Mouse (Mus musculus): ENCODE measurements around the gene Cd160.

Gene Cd160

GRCm38 (mm10) chr3:96828984-96829383 is at the start of gene Cd160, which contains the start of gene Pdzk1:
TSS of gene Cd160 (minus strand) at chr3:96829351.
TSS of gene Pdzk1 (plus strand) at chr3:96829284.
- no peak for DNase-seq (ENCODE audit: low read depth in 2 of 2, low spot score in 2 of 2)

DNA sequence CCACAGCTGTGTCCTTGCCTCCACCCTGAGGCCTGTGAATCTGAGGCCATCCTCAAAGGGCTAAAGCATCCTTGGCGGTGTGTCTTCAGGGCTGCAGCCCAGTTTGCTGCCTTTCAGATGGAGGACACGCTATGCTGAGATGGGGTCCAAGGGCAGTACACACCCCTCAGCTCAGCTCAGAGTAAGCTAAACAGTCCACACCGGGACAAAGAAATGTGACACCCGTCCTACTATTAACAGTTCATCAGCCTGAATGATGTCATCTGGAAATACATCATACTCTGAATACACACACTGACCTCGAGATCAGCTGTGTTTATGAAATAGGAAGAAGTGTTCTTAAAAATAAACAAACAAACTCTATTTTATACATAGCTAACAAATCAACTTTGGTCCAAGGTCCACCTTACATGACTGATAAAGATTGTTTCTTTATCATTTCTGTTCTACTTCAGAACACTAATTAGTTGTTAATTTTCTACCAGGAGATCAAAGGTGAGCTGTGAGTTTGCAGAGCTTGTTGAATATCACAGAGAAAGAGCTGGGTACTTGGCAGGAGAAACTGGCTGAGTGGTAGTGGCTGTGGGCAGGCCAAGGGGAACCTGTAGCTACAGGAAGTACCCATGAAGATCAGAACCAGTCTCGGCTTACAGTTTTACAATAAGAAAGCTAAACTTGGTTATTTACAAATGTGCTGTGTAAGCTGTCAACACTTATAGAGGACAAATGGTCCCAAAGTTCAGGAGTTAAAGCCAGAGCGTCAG is 45.8 kb upstream of the Cd160 start:
- DNase-seq (ENCODE audit: low read depth in 2 of 2, low spot score in 2 of 2), result no peak

GRCm38 (mm10) chr3:96872501-96872900 is 43.4 kb upstream of the Cd160 start:
- DNase-seq (ENCODE audit: low read depth in 2 of 2, low spot score in 2 of 2), result no peak

DNA sequence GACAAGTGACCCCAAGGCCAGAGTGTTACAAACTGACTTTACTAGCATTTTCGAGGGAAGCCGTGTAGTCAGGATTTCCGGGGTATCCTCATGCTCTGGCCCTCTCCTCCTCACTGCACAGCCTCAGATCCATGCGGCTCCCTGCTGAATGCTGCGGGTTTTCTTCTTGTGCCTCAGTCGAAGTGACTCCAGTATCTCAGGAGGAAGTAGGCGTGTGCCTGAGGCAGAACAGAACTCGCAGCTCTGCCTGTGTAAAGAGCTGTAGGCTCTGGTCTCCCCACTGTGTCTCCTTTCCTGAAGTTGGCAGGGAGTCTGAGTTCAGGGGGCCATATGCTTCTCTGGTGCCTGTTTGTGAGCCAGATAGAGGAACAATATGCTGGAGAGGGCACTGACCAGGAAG is 41.9 kb upstream of the Cd160 start:
- no peak for DNase-seq (ENCODE audit: low read depth in 2 of 2, low spot score in 2 of 2)

GRCm38 (mm10) chr3:96870270-96870669 is 41.1 kb upstream of the Cd160 start:
- no peak for DNase-seq (ENCODE audit: low read depth in 2 of 2, low spot score in 2 of 2)

GRCm38 (mm10) chr3:96869091-96869490 is 39.9 kb upstream of the Cd160 start:
- DNase-seq (ENCODE audit: low read depth in 2 of 2, low spot score in 2 of 2), result no peak

DNA sequence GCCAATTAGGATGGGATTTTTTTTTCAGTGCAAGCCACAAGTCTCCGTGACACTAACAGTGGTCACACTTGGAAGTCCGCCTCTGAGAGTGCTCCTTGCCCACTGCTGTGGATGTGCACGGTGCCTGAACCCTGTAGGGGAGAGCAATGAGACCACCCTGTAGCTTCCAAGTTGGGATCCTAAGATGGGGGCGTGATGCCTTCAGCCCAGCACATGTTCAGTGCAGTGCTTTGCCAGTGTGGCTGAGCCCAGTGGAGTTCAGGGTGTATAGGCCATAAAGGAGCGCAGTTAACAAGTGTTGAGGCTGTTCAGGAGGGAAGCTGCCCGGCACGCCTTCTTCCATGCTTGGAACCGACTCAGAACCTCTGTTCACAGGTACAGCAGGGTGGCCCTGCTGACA is 39.4 kb upstream of the Cd160 start:
- no peak for DNase-seq (ENCODE audit: low read depth in 2 of 2, low spot score in 2 of 2)

GRCm38 (mm10) chr3:96867863-96868262 is 38.7 kb upstream of the Cd160 start:
- no peak for DNase-seq (ENCODE audit: low read depth in 2 of 2, low spot score in 2 of 2)

DNA sequence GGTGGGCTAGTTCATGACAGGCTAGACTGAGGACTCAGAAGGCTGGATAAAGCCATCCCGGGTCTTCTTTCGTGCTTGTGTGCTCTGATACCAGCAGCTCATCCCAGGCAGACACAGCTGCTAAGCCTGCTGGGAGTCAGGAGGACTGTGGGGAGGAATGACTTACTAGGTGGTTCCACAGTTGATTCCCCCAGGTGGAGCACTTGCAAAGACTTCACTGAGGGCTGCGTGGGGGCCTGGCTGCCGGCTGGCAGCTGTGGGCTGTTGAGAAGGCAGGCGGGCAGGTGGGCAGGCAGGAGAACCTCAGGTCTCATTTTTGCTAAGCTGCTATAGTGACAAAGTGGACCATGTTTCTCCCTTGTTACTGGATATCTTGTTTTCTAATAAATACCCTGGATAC is 31.3 kb upstream of the Cd160 start:
- no peak for DNase-seq (ENCODE audit: low read depth in 2 of 2, low spot score in 2 of 2)

GRCm38 (mm10) chr3:96855833-96856232 is 26.7 kb upstream of the Cd160 start:
- DNase-seq (ENCODE audit: low read depth in 2 of 2, low spot score in 2 of 2), result no peak

- no peak for DNase-seq (ENCODE audit: low read depth in 2 of 2, low spot score in 2 of 2)
Observed at GRCm38 (mm10) chr3:96854376-96854775, 25.2 kb upstream of the Cd160 start.

GRCm38 (mm10) chr3:96852561-96852960 is 23.4 kb upstream of the Cd160 start:
- no peak for DNase-seq (ENCODE audit: low read depth in 2 of 2, low spot score in 2 of 2)

DNA sequence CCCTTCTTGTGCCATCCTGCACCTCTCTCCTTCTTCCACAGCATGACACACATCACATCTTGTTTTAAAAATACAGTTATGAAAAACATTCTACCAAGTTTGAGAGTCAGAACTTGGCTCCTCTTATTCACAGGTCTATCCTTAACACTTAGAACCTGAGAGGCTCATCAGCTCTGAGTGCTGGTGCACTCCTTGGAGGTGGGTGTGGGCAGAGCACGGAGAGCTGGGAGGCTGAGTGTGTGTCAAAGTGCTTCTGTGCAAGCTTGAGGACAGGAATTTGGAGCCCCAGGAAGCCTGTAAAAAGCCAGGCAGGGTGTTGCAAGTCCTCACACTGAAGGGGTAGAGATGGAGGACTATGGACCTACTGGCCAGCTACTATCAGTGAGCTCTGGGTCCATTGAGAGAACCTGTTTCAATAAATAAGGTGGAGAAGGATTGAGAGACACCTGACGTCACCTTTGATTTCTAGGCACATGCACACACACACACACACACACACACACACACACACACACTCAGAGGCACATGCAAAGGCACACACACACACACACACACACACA is 20.1 kb upstream of the Cd160 start:
- DNase-seq (ENCODE audit: low read depth in 2 of 2, low spot score in 2 of 2), result no peak

DNA sequence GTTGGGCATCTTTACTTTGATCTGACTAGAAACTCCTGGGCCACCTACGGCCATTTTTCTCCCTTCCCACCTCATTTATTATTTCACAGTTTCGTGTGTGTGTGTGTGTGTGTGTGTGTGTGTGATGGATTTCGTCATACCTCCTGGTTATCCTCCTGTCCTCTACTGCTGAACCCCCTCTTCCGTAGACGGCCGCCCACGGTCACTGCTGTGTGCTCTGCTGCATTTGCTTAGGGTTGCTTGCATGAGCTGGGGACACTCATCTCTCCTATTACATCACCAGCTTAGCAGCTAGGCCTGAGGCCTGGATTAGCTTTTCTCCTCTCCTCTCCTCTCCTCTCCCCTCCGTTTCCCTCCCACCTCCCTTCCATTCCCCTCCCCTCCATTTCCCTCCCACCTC is 19.3 kb upstream of the Cd160 start:
- no peak for DNase-seq (ENCODE audit: low read depth in 2 of 2, low spot score in 2 of 2)

GRCm38 (mm10) chr3:96847661-96848060 is 18.5 kb upstream of the Cd160 start:
- DNase-seq (ENCODE audit: low read depth in 2 of 2, low spot score in 2 of 2), result peak in 1 of 2 experiments; percentile 6

- peak in 1 of 2 experiments; percentile 8 for DNase-seq (ENCODE audit: low read depth in 2 of 2, low spot score in 2 of 2)
Observed at GRCm38 (mm10) chr3:96846985-96847384, 17.8 kb upstream of the Cd160 start.

- no peak for DNase-seq (ENCODE audit: low read depth in 2 of 2, low spot score in 2 of 2)
Observed at GRCm38 (mm10) chr3:96845806-96846205, 16.7 kb upstream of the Cd160 start.

DNA sequence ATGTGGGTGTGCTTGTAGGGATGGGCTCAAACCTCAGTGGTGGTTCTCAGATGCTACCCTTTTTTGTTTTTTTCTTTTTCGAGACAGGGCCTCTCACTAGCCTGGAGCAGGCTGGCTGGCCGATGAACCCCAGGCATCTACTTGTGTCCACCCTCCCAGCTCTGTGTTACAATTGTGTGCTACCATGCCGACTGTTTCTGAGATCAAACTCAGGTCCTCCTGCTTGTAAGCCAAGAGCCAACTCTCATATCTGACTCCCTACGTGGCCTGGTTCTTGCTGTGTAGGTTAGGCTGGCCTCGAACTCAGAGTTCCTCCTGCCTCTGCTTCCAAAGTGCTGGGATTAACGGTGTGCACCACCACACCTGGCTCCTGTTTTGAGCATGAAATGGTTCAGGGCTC is 16.0 kb upstream of the Cd160 start:
- DNase-seq (ENCODE audit: low read depth in 2 of 2, low spot score in 2 of 2), result no peak

GRCm38 (mm10) chr3:96838996-96839645 is 10.0 kb upstream of the Cd160 start:
- DNase-seq (ENCODE audit: low read depth in 2 of 2, low spot score in 2 of 2), result no peak

- DNase-seq (ENCODE audit: low read depth in 2 of 2, low spot score in 2 of 2), result no peak
Observed at GRCm38 (mm10) chr3:96836414-96836813, 7.3 kb upstream of the Cd160 start.

DNA sequence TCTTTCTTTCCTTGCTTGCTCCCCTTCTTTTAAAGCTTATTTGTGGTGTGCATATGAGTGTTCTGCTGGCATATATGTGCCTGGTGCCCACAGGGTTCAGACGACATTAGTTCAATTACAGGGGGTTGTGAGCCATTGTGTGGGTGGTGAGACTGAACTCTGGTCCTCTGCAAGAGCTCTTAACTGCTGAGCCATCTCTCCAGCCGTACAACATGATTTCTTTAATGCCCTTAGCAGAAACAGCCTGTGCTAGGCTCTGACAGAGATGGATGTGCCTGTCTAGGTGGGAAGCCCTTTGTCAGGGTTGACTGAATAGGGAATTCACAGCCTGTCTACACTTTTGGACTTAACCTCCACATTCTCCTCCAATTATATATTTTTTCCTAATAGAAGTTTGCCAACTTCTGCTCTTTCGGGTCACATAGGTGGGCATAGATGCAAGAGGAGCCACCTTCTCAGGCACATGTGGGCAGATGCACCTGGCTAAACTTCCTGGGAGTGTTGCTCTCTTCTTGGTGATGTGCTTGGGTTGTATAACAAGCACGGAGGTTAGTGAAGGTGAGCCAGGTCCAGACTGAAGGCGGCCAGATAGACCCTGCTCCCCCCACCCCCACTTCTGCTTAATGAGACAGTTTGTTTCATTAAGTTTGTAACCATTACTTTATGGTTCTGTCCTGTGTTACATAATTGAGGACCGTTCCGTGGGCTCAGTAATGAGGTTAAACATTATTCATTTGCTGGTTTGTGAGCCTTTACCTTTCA is 5.6 kb upstream of the Cd160 start:
- DNase-seq (ENCODE audit: low read depth in 2 of 2, low spot score in 2 of 2), result no peak

GRCm38 (mm10) chr3:96832930-96833329 is 3.8 kb upstream of the Cd160 start:
- no peak for DNase-seq (ENCODE audit: low read depth in 2 of 2, low spot score in 2 of 2)

Measured in CD8-positive naive resting alpha-beta T cell, adult 2 months (primary cell).